Mouse (Mus musculus) cerebellum, postnatal 25 days (tissue): Measurements from ENCODE around the gene Prkci.

Source experiments
- DNase-seq, 2 experiments: peaks; one replicate each; pipeline ENCODE4 v3.0.0; 2021; ENCODE audit warnings: mixed read lengths in 2 of 2

The Prkci gene

DNA sequence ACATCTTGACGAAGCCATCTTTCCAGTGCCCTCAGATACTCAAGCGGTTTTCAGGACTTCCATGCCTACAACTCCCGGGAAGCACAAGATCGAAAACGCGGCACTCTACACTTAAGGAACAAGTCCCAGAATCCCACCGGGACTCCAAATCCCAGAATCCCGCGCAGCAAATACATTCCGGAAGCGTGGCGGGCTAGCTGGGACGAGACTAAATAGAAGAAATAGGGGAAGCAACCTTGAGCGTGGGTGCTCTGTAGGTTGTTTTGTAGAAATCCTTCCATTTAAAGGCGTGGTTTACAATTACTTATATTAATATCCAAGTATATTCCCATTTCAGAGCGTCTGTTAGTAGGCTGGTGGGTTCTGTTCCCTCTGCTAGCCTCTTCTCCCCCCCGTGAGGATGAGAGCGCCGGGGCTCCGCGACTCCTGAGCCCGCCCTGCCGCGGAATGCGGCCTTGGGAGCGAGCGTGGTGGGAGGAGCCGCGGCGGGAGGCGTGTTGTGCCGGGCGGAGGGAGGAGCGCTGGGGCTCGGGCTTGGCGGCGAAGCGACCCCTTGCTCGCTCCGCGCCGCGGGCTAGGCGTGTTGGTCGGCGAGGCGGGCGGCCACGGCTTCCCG, at the start of gene Prkci:
TSS of gene Prkci (plus strand) at position 465 of the 616 bp plus-strand sequence.
- peak; percentile 92 to 95 for DNase-seq

DNA sequence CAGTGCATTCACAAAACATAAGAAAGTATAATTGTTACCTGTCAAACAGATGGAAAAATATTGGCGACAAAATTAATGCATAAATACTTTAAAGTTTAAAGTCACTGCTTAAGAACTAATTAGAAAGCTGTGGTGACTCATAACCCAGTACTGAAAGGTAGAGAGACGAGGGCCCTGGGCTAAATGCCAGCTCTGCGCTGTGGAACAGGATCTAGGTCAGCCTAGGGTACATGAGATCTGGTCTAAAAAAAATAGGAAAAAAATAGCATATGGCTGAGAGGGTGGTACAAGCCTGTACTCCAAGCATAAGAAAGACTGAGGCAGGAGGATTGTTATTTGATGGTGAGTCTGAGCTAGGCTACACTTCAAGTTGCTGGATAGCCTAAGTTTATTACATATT, 43.9 kb upstream of the Prkci start:
- peak; percentile 80 to 90 for DNase-seq

DNA sequence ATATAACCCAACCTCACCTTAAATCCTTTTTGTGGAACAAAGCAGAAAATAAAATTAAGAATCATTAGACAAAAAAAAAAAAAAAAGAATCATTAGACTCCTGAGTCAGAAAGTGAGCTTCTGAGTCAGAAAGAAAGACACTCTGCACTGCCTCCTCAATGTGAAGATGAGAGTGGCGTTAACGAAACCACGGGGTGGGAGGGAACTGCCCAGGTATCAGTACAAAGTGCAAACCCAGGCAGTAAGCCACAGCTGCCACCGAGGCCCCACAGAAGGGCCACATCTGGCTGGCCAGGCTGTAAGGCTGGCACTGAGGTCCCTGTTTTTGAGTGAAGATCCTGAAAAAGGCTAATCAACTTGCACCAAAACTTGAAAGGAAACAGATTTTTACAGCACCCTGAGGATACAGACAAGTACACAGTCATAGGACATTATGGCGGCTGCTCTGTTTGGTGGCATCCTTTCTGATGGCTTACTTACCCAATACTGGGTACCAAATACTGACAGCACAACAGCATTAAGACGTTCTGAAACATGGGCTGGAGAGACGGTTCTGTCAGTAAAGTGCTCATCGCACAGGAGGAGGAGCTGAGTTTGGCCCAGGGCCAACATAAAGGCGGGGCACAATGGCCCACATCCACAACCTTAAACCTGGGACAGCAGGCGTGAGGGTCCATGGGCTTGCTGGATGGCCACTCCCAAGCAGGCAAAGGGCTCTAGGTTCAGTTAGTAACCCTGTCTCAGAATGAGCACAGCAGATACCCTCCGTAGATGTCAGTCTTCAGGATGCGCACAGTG, 43.1 kb upstream of the Prkci start:
- DNase-seq = peak in 1 of 2 experiments; percentile 29

DNA sequence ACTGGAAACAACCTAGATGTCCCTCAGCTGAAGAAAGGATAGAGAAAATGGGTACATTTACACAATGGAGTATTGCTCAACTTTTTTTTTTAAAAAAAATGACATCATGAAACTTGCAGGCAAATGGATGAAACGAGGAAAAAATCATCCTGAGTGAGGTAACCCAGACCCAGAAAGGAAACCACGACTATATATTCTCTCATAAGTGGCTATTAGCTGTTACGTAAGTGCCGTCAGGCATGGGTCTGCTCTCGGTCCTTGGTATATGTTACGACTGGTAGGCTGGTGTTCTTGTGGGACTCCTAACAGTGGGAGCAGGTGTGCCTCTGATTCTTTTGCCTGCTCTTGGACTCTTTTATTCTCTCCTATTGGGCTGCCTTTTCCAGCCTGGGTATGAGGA, 39.2 kb upstream of the Prkci start:
- DNase-seq = no peak

DNA sequence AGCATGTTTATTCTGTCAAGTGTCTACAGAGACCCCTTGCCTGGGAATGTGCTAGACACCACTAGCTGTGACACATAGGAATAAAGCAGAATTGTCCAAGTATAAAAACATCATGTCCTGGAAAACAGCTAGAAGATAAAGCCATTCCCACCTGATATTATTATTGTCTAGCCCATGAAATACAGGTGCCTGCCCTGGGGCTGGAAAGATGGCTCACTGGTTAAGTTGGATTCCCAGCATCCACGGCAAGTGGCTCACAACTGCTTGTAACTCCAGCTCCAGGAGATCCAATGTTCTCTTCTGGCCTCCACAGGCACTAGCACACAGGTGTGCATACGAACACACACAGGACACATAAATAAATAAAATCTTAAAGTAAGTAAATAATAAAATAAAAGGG, 36.8 kb upstream of the Prkci start:
- DNase-seq = no peak

DNA sequence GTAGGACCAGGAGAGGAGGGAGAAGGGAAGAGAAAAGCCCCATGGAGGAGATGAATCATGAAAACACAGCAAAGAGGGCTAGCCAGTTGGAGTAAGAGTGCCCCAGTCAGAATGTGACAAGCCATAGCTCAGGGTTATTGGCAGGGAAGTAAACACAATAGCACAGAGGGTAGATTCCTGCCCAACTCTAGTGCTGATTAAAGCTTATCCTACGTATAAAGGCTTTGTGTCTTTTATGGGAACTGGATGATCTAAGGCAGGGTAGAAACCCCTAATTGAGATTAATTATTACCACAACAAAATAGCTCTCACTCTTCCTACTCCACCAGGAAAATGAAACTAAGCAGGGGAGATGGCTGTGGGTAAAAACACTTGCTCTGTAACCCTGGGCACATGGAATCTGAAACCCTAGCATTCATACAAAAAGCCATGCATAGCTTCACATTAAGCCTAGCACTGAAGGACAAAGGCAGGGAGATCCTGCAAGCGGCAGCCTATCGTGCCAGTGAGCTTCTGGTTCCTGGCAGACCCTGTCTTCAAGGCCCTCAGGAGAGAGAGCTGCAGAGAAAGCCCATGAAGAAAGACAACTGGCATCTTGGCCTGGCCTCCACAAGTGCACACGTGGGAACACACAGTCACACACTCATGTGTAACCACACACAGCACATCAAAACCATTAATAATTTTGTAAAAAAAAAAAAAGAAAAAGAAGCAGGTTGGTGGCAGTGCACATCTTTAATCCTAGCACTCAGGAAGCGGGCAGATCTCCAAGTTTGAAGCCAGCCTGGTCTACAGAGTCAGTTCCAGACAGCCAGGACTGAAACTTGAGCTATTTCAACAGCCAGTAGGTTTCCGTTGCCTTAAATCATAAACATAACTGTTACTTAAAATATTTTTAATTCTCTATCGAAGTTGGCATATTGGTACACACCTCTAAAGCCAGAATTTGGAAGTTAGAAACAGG, 35.4 kb upstream of the Prkci start:
- DNase-seq = no peak

DNA sequence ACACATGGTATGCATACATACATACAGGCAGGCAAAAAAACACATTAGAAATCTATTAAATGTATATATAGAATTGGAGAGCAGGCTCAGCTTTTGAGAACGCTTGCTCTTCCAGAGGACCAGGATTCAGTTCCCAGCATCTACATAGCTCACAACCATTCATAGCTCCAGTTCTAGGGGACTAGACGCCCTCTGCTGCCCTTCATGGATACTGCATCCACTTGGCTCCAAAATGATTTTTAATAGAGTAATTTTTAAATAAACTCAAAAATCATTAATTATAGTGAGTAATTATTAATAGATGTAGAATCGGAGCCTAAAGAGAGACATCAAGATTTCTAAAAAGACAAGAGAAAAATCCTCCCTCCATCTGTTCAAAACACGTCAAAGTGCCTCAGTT, 32.4 kb upstream of the Prkci start:
- no peak for DNase-seq

DNA sequence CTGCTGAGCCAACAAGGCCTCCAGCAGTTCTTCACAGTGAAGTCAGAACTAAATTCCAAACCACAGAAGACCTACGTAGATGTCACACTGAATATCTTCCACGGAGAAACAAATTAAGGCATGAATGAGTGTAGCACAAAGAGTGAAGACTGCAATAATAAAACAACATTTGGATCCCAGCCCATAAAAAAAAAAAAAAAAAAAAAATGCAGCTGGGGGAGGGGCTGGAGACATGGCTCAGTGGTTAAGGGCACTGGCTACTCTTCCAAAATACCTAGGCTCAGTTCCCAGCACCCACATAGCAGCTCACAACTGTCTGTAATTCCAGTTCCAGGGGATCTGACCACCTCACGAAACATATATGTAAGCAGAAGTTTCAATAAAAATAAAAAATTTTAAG, 31.3 kb upstream of the Prkci start:
- no peak for DNase-seq

DNA sequence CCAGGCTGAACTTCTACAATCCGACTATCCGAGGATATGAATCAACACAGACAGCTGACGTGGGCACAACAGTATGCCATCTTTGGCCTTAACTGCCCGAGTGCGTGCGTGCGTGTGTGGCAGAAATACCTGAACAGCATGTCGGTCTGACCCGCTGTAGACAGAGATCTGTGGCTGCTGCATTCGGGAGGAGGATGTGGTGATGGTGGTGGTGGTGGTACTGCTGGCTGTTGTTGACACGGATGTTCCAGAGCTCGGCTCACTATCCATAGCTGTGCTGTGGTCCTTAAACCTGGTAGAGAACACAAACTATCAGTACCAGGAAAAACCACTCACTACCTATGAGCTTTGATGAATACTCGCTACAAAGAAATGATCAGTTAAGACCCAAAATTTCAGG, 29.9 kb upstream of the Prkci start:
- no peak for DNase-seq

DNA sequence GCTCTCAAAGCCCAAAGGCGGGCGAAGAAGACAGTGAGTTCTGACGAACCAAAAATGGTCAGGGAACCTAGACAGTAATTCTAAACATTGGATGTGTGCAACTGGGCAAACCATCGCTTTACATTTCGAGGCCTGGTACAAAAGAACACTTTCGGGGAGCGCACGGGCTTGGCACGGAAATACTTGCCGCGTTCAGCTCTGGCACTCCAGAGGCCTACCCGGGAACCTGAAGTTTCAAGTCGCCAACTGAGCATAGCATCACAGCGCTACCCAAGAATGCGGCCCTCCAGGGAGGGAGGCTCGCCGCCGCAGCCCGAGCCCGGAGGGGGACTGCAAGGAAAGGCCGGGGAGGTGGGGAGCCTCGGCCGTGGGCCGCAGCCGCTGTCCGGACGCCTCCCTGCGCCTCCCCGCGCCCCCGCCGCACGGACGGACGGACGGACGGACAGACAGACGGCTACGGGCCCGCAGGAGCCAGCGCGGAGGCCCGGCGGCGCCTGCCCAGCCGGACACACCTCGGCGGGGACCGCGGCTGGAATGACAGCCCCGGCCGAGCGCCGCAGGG, 26.9 kb upstream of the Prkci start:
- DNase-seq = peak; percentile 61 to 66

DNA sequence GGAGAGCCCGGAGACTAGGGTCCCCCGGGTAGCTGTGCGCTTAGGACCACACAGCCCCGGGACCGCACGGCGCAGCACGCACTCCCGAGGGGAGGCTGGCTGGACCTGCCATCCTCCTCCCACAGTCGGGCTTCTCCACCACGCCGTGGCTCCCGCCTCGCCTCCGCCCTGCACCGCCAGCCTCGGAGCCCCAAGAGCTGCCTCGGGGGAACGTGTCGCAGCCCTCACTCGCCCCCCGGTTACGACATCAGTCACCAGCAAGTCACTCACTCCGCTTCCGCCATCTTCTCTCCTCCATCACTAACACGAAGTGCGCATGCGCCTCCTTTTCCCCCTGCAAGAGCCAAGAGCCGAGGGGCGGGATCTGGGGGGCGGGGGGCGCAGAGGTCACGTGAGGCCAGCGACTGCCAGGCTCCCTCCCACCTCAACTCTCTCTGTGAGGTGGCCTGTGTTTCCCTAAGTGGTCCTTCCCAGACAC, 26.4 kb upstream of the Prkci start, which contains the start of gene Phc3:
TSS of gene Phc3 (minus strand) at position 312 of the 478 bp plus-strand sequence.
- peak; percentile 92 to 95 for DNase-seq

DNA sequence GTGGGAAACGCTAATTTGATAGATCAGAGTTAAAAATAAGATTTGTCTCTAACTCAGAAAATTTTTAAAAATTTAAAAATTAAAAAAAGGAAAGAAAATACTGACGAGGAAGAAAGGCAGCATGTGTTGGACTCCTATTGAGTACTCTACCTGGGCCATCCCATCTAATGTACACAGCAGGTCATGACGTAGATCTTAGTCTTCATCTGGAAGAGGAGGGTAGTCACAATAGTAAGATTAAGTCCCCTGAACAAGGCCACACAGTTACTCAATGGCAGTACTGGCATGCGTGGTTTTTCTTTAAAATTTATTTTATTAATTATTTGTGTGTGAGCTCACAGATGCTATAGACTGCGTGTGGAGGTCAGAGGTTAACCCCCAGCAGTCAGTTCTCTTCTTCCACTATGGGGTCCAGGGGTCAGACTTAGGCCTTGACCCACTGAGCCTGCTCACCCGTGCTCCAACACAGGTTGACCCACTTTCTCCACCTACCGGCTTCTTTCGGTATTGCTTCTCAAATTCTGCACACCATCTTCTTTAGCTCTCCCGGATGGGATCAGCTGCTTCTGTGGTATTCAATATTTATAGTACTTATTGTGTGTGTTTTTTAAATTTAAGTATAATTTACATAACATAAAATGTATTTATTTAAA, 20.3 kb upstream of the Prkci start:
- DNase-seq = peak; percentile 55 to 82

DNA sequence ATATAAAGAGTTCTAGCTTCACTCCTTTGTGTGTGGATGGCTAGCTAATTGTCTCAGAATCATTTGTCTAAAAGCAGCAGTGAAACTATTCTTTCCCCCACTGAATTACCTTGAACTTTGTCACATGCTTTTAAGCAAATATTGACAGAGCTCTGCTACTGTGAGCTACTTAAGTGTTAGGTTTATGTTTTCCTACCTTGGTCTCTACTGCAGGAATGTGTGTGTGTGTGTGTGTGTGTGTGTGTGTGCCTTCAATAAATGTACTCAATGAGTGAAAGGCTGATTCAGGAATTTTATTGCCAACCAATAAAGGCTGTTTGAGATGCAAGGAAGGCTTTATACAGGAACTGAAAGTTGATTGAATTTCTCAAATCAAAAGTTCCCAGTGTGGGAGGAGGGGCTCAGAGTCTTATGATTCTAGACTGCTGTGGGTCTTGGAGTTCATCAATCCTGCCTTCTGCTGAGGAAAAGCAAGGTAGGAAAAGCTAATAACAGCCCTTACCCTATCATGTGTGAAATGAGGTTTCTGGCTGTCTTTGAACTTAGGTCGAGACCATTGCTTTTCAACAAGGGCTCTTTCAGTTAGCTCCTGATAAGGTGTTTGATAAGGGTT, 18.4 kb upstream of the Prkci start:
- no peak for DNase-seq

DNA sequence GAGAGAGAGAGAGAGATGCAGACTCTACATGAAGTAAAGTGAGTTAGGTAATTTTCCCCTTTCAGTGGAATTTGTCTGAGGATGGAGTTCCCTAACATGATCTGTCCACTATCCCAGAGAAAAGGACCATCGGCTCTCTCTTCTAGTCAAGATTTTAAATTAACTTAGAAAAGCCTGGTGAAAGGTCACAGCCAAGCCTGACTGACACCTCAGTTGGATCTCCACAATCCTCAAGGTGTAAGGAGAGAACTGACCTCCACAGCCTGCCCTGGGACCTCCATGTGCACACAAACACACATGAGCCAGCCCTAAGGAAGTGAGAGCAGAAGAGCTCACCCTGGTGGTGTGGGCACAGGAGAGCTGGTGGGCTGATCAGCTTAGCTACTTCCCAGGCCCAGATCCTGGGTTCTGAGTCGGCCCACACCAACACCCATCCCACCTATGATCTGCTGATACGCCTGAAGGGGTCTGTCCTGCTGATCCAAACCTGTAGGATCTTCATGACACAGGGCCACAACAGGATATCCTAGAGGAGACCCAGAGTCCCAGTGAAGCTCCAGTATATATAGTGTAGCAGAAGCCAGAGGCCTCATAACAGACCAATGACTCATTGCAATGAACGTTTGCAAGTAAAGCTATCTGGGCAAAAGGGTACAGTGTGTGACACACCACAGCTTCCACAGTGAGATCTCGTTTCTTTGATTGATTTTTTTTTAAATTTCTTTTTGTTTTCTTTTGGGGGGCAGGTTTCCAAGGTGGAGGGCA, 13.7 kb upstream of the Prkci start:
- no peak for DNase-seq

DNA sequence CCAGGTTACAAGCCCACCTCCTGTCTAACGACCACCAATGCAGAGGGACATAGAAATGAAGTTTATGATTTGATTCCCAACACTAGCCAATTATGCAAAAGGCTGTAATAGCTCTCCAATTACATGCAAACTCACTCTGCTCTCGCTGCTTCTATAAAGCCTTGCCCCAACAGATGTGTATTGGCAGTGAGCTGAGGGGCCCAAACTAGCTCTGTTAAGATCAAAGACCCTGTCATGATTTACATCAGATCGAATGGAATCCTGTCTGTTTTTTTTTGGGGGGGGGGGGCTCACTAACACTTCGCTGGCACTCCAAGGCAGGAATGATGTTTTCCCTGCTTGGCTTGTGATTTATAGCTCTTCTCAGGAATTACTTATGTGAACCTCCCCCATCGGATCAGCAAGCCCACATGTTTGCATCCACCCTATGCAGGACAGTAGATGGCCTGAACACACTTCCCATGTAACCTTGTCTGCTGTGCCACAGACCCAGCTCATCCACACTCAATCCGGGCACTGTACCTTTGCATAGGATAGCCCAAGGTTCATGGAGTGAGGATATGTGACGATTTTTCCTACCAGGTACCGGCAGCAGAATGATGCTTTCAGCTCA, 12.5 kb upstream of the Prkci start:
- no peak for DNase-seq

DNA sequence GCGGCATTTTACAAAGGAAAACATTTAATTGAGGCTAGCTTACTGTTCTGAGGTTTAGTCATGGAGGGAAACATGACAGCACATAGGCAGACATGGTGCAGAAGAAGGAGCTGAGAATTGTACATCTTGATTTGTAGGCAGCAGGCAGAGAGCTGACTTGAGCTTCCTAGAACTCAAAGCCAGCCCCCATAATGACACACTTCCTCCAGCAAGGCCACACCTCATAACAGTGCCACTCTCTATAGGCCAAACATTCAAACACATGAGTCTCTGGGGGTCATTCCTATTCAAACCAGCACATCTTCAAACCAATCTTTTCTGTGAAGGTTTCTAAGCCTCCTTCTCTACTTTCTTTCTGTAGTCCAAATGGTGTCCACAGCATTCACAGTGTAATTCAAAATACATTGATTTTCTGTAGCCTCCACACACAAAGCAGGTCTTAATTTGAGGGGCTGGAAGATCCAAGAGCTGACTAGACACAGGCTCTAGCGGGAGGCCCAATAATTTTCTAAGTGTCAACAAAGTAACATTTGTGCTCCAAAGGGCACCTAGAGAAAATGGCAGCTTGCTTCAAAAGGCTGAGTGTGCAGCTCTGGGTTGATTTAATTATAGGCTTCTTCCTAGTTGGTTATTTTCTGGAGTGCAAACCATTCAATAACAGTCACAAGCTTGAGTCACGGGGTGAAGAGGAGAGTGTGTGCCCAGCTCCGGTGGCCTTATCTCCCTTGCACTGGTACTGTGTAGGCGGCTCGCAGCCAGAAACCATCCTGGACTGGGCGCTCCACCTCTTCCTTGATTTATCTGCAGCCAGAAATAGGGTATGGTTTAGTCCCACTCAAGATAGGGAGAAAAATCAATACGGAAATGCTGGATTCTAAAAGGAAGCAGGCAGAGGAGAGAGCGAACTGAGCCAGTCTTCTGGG, 7.9 kb upstream of the Prkci start:
- no peak for DNase-seq

DNA sequence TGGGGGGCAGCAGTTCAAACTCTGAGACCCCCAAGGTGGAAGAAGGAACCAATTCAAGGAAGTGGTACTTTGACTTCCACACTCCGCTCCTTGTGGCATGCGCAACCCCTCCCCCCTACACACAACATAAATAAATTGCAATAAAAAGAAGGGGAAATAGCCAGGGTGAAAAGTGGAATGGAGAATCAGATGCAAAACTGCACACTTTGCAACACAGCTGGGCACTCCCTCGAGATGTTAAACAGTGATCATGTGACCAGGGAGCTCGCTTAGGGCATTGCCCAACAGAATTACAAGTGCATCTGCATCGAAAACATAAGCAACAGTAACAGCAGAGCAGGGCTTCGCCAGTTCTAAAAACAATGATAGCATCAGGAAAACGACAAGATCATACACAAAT, 3.4 kb upstream of the Prkci start:
- DNase-seq = no peak

DNA sequence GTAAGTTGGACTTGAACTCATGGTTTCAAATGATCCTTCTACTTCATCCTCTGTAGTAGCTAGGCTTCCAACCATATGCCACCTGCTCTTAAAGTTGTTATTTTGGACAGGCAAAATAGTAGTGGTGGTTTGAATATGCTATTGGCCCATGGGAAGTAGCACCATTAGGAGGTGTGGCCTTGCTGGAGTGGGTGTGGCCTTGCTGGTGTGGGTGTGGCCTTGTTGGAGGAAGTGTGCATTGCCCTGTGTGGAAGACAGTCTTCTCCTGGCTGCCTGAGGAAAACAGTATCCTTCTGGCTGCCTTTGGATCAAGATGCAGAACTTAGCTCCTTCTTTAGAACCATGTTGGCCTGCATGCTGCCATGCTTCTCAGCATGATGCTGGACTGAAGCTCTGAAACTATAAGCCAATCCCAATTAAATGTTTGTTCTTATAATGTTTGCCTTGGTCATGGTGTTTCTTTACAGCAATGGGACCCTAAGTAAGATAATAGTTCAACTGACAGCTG, 2.4 kb upstream of the Prkci start:
- DNase-seq = no peak

DNA sequence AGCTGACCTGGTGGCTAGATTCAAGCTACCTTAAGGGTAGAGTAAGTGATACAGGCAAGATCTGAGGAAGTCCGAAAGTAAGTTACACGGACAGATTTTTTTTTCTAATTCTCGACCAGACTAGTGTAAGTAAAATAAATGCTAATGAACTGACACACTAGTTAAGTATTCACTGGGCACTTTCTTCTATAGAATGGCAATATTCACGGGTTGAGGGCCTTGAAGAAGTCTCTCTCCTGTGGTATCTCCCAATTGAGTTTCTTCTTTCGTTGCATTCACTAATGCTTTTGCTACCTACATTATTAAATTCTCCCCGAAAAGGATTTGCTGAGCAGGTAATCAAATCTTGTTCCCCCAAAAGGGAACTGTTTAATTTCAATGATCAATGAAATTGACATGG, 688 bp upstream of the Prkci start:
- DNase-seq = no peak
